Mouse (Mus musculus) midbrain, embryonic 15.5 days (tissue): Measurements from ENCODE around the gene Olfr1388. TPM values are rescaled to one million over a fixed set of nuclear protein-coding genes. Genes with fewer than 3 reads are reported as not detected.
"Not testable (repeated sequence)": the region's sequence is repeated elsewhere in the genome, so short reads cannot be mapped to it uniquely, and the experiment has no call there.

Source experiments
- ATAC-seq: fragments of 200-750 bp; cut with Nextera tagmentation; replicated peaks from 2 replicates; pipeline ENCODE4 v1.8.0; 2017; ENCODE audit warnings: moderate TSS enrichment
- H3K27ac ChIP-seq: fragments of 300-500 bp; sonication (generic); 2 replicates; pipeline ENCODE4 v1.5.1; 2015; ENCODE audit warnings: mild to moderate bottlenecking, inconsistent platforms
- H3K27me3 ChIP-seq: fragments of 300-500 bp; sonication (generic); replicated peaks from 2 replicates; pipeline ENCODE4 v1.6.1; 2015; ENCODE audit warnings: inconsistent platforms
- H3K36me3 ChIP-seq: fragments of 300-500 bp; sonication (generic); replicated peaks from 2 replicates; pipeline ENCODE4 v1.6.1; 2015; ENCODE audit warnings: inconsistent platforms
- H3K4me1 ChIP-seq: fragments of 300-500 bp; sonication (generic); 2 replicates; pipeline ENCODE4 v1.6.1; 2015; ENCODE audit warnings: inconsistent platforms
- H3K4me2 ChIP-seq: fragments of 300-500 bp; sonication (generic); 2 replicates; pipeline ENCODE4 v1.6.1; 2015; ENCODE audit warnings: inconsistent platforms, mild to moderate bottlenecking, moderate library complexity
- H3K4me3 ChIP-seq: fragments of 300-500 bp; sonication (generic); 2 replicates; pipeline ENCODE4 v1.5.1; 2015; ENCODE audit warnings: mild to moderate bottlenecking, inconsistent platforms
- H3K9ac ChIP-seq: fragments of 300-500 bp; sonication (generic); 2 replicates; pipeline ENCODE4 v1.6.1; 2015; ENCODE audit warnings: mild to moderate bottlenecking, inconsistent platforms
- H3K9me3 ChIP-seq: fragments of 300-500 bp; sonication (generic); 2 replicates; pipeline ENCODE4 v1.6.1; 2016; ENCODE audit warnings: inconsistent platforms
- WGBS: fragments of 180-500 bp; shearing (Covaris S2); methylation state at CpG from one replicate; pipeline ENCODE4 v1.1.7; 2015; ENCODE audit warnings: mixed read lengths; 5-methylcytosine and 5-hydroxymethylcytosine counted together
- polyA plus RNA-seq: library from polyadenylated mRNA; unstranded; fragments of >200 nt; fragmentation: Nextera tagmentation; extraction: Ambion mirVana; gene quantifications from 2 replicates; pipeline ENCODE4 v1.2.1, GENCODE M21; 2015

Olfr1388 gene
- polyA plus RNA-seq: 0.05 TPM in 1 of 2 replicates, not detected in the other

DNA sequence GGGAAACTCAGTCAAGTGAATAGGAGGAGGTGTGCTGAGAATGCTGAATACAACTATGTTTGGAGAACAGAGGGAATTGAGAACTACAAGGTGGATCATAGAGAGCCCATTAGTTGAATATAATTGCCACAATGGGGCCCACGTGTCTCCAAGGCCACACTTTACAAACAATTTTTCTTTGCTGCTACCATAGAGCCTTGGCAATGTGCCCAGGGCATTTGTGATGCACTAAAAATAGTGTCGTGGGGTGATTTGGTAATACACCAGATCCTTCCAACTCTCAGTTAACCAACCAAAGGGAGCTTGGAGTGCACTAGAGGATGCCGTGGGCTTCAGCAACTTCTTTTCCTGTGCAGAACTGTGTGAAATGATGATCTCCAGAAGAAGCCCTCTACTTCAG, at the start of gene Olfr1388:
Olfr1388 (plus strand) TSS at position 214 of the 400 bp plus-strand sequence.
- no peaks in the 10 kb centered on the region for H3K9me3 ChIP-seq
- H3K4me1 ChIP-seq: no peaks in the 10 kb centered on the region
- no peaks in the 10 kb centered on the region for H3K36me3 ChIP-seq
- no peaks in the 10 kb centered on the region for H3K27me3 ChIP-seq
- ATAC-seq: no peak
- H3K9ac ChIP-seq: no peak within 1 kb of the TSS
- H3K27ac ChIP-seq: no peak within 1 kb of the TSS
- H3K4me3 ChIP-seq: no peak within 1 kb of the TSS
- 78% methylated on average over 3 of the region's 3 CpGs for WGBS
- H3K4me2 ChIP-seq: no peak within 1 kb of the TSS

DNA sequence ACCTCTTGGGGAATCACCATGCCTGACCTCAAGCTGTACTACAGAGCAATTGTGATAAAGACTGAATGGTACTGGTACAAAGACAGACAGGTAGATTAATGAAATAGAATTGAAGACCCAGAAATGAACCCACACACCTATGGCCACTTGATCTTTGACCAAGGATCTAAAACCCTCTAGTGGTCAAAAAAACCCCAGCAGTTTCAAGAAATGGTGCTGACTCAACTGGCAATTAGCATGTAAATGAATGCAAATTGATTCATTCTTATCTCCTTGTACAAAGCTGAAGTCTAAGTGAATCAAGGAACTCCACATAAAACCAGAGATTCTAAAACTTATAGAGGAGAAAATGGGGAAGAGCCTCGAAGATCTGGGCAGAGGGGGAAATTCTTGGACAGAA, 43.7 kb upstream of the Olfr1388 start:
- H3K36me3 ChIP-seq, H3K27me3 ChIP-seq, H3K27ac ChIP-seq, H3K4me2 ChIP-seq, H3K4me3 ChIP-seq, H3K9me3 ChIP-seq, H3K4me1 ChIP-seq, H3K9ac ChIP-seq, ATAC-seq: not testable (repeated sequence)
- WGBS: 77% methylated on average over 1 of the region's 1 CpGs

DNA sequence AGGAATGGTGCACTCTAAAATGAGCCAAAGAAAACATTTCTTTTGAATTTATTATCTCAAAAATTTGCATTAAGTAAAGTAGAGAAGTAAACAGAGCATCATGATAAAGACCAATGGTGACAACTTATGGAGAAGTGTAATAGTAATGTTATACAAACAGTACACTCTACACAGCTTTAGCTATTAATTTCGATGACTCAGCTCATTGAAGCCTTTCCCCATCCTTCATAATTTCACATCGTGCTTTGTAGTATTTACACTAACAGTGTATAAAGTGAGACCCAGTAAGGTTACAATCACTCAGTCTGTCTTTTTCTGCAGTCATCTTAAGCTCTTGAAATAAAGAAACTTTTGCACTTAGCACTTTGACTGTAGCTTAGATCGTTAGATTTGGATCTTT, 29.6 kb upstream of the Olfr1388 start:
- 82% methylated on average over 3 of the region's 3 CpGs for WGBS

DNA sequence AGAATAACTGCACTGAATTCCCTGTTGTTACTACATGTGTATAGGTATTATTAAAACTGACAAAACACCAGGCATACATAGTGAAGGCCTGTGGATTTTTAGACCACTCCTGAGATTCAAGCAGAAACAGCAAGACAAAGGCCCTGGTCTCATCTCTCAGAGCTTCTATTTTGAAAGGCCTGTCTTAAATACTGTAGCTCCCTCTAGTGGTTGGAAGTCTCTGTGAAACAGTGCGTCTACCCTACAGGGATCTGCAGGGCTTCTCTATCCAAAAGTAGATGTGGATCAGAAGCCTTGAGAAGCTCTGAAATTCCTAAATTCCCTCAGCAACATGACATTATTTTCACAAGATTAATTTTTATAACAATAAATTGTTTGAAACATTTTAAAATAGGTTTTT, 25.9 kb upstream of the Olfr1388 start:
- Histone ChIP-seq H3K4me2 (no peak overlapping the region), H3K27me3 (no peaks in the 10 kb centered on the region), H3K4me1 (no peaks in the 10 kb centered on the region), H3K27ac (no peak overlapping the region), H3K36me3 (no peaks in the 10 kb centered on the region), H3K9me3 (no peaks in the 10 kb centered on the region), H3K9ac (no peak overlapping the region), H3K4me3 (no peak overlapping the region)
- WGBS: 31% methylated on average over 1 of the region's 1 CpGs
- no peak for ATAC-seq

More for the DNA sequence above, 29.6 kb upstream of the Olfr1388 start:
- Histone ChIP-seq H3K9me3 (no peaks in the 10 kb centered on the region), H3K4me3 (no peak overlapping the region), H3K36me3 (no peaks in the 10 kb centered on the region), H3K27ac (no peak overlapping the region), H3K9ac (no peak overlapping the region), H3K27me3 (no peaks in the 10 kb centered on the region), H3K4me1 (no peaks in the 10 kb centered on the region), H3K4me2 (no peak overlapping the region)
- ATAC-seq: no peak

DNA sequence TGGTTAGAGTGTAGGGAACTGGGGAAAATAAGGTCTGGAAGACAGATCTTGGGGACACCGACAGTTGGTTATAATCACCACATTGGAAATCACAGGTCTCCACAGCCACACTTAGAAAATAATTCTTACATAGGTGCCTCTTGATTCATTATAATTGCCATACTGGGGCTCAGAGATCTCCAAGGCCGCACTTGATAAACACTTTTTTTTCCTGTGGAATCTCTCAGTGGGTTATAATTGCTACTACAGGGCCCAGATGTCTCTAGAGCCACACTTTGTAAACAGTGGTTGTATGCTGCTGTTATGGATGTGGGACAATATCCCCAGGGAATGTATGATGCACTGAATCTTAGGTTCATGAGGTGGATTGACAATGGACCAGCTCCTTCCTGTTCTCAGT, 13.7 kb upstream of the Olfr1388 start, which contains the start of gene Olfr1389:
Olfr1389 (plus strand) TSS at position 301 of the 400 bp plus-strand sequence.
- 91% methylated on average over 2 of the region's 2 CpGs for WGBS
- no peak within 1 kb of the TSS for H3K4me2 ChIP-seq
- no peak within 1 kb of the TSS for H3K4me3 ChIP-seq
- no peaks in the 10 kb centered on the region for H3K27me3 ChIP-seq
- H3K27ac ChIP-seq: no peak within 1 kb of the TSS
- no peaks in the 10 kb centered on the region for H3K9me3 ChIP-seq
- no peak within 1 kb of the TSS for H3K9ac ChIP-seq
- no peak for ATAC-seq
- no peaks in the 10 kb centered on the region for H3K4me1 ChIP-seq
- H3K36me3 ChIP-seq: no peaks in the 10 kb centered on the region

DNA sequence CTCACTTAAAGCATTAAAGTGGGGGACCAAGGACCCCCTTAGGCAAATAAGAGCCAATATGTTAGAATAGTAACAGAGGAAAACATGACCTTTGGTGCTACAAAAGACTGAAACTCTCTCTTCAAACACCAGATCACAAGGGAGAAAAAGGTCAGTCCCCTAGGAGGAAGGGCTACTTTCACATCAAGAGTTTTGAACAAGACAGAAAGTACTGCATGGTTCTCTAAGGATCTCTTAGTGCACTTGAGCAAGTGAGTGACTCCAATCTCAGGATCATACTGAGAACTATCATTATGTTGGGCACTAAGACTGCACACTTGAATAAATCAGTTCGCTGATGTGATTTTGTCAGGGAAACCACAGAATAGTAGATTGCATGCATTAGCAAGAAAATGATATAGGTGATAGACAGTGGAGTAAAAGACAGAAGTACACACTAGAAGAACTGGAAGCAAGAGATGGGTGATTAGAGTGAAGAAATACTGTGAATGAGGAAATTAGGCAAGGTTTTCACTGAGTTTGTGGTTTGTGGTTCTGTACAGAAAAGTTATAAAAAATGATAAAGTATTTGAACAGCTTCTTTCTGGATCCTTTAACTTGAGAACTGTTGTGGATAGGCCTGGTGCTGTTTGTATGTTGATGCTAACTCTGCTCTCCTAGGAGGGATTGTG, 11.0 kb upstream of the Olfr1388 start:
- no peaks in the 10 kb centered on the region for H3K4me1 ChIP-seq
- no peaks in the 10 kb centered on the region for H3K27me3 ChIP-seq
- ATAC-seq: no peak

DNA sequence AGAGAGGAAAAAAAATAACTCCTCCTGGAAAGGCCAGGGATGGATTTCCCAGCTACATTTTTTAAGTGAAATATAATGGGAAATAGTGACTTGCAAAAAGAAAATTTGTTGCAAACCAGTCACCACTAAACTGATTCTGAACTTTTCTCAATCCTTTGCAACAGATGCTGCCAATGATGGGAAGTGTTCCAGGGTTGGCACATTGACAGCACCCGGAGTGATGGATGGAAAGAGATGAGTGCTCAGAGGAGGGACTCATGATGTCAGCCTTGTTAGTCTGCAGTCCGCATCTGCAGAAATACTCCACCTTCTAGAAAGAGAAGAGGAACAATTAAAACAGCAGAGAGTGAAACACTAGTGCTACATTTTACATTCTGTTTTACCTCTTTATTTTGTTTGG, 6.8 kb upstream of the Olfr1388 start:
- Histone ChIP-seq H3K4me1 (no peaks in the 10 kb centered on the region), H3K4me2 (no peak overlapping the region), H3K27me3 (no peaks in the 10 kb centered on the region), H3K9ac (no peak overlapping the region), H3K36me3 (no peaks in the 10 kb centered on the region), H3K27ac (no peak overlapping the region), H3K4me3 (no peak overlapping the region), H3K9me3 (no peaks in the 10 kb centered on the region)
- no peak for ATAC-seq
- WGBS: 85% methylated on average over 2 of the region's 2 CpGs

More for the DNA sequence above, 11.0 kb upstream of the Olfr1388 start:
- no peaks in the 10 kb centered on the region for H3K36me3 ChIP-seq
- no peak overlapping the region for H3K4me2 ChIP-seq
- H3K9me3 ChIP-seq: no peaks in the 10 kb centered on the region
- 80% methylated on average over 1 of the region's 1 CpGs for WGBS
- no peak overlapping the region for H3K9ac ChIP-seq
- no peak overlapping the region for H3K4me3 ChIP-seq
- H3K27ac ChIP-seq: no peak overlapping the region

DNA sequence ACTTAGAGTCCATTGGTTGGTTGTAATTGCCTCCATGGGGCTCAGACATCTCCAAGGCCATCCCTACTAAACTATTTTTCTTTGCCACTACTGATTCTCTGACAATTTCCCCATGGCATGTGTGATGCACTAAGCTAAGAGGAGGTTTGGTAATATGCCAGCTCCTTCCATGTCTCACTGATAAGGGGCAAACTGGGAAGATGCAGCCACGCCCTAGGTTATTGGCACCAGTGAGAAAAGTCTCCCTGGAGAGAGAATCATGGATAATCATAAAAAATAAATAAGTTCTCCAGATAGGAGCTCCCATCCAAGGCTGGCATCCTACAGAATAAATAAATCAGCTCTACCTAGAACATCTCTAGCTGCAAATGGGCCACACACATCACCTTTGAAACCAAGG, 18.6 kb downstream of the Olfr1388 start, which contains the start of gene Olfr1387:
Olfr1387 (plus strand) TSS at position 301 of the 400 bp plus-strand sequence.
- Histone ChIP-seq H3K36me3 (no peaks in the 10 kb centered on the region), H3K27ac (no peak within 1 kb of the TSS), H3K4me1 (no peaks in the 10 kb centered on the region), H3K27me3 (no peaks in the 10 kb centered on the region), H3K4me2 (no peak within 1 kb of the TSS), H3K9ac (no peak within 1 kb of the TSS), H3K4me3 (no peak within 1 kb of the TSS), H3K9me3 (no peaks in the 10 kb centered on the region)
- 73% methylated on average over 1 of the region's 1 CpGs for WGBS
- ATAC-seq: no peak

DNA sequence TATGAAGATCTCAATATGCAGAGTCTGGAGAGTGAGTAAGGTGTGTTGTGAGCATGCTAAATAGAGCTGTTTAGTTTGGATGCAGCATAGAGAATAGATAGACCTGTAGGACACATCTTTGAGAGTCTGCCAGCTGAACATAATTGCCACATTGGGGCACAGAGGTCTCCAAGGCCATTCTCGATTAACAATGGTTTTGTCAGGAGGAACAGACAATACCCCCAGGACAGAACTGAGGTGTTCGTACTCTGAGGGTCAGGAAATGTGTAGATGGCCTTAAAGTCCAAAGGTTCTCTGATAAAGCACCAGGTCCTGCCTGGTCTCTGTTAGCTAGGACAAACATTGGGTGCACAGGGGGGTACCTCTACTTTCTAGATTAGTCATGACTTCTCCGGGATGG, 28.3 kb downstream of the Olfr1388 start, which contains the start of gene Olfr1386:
Olfr1386 (plus strand) TSS at position 301 of the 400 bp plus-strand sequence.
- not testable (repeated sequence) for H3K27me3 ChIP-seq, H3K4me3 ChIP-seq, H3K9me3 ChIP-seq, H3K9ac ChIP-seq, H3K27ac ChIP-seq, H3K4me1 ChIP-seq, ATAC-seq, H3K4me2 ChIP-seq, H3K36me3 ChIP-seq
- WGBS: 91% methylated on average over 3 of the region's 3 CpGs

DNA sequence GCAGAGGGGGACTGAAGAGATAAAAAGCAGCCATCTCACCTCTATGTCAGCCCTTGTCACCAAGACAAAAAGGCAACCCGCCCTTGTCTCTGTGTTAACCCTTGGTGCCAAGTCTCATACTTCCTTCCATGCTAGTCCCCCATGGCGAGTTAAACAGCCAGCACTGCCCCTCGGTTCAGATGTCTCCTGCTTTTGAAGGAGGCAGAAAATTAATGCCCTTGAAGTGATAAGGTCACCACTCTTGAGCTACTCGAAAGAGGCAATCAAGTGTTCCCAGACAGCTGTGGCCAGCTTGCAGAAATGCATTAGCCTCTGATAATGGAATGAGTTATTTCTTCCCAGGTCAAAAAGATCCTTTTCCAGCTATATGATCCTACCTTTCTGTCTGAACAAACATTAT, 49.5 kb downstream of the Olfr1388 start:
- Histone ChIP-seq H3K4me1 (no peaks in the 10 kb centered on the region), H3K27me3 (no peaks in the 10 kb centered on the region), H3K27ac (no peak overlapping the region), H3K9me3 (no peaks in the 10 kb centered on the region), H3K4me2 (no peak overlapping the region), H3K36me3 (no peaks in the 10 kb centered on the region), H3K9ac (no peak overlapping the region), H3K4me3 (no peak overlapping the region)
- no peak for ATAC-seq
- WGBS: 67% methylated on average over 4 of the region's 4 CpGs

DNA sequence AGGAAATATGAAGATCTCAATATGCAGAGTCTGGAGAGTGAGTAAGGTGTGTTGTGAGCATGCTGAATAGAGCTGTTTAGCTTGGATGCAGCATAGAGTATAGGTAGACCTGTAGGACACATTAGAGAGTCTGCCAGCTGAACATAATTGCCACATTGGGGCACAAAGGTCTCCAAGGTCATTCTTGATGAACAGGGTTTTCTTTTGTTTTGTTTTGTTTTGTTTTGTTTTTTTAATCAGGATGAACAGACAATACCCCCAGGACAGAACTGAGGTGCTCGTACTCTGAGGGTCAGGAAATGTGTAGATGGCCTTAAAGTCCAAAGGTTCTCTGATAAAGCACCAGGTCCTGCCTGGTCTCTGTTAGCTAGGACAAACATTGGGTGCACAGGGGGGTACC, 52.3 kb downstream of the Olfr1388 start, which contains the start of gene Olfr1385:
Olfr1385 (plus strand) TSS at position 301 of the 400 bp plus-strand sequence.
- 81% methylated on average over 1 of the region's 1 CpGs for WGBS
- H3K9me3 ChIP-seq, ATAC-seq, H3K27ac ChIP-seq, H3K4me3 ChIP-seq, H3K9ac ChIP-seq, H3K4me1 ChIP-seq, H3K4me2 ChIP-seq, H3K36me3 ChIP-seq, H3K27me3 ChIP-seq: not testable (repeated sequence)
